Mouse (Mus musculus) urinary bladder, postnatal 4 days (tissue): ENCODE measurements around the gene Rarres1.

Experiments used
- DNase-seq, 2 experiments: peaks; one replicate each; pipeline ENCODE4 v3.0.0; 2021 to 2022; ENCODE audit warnings: low spot score in 2 of 2

Gene Rarres1

DNA sequence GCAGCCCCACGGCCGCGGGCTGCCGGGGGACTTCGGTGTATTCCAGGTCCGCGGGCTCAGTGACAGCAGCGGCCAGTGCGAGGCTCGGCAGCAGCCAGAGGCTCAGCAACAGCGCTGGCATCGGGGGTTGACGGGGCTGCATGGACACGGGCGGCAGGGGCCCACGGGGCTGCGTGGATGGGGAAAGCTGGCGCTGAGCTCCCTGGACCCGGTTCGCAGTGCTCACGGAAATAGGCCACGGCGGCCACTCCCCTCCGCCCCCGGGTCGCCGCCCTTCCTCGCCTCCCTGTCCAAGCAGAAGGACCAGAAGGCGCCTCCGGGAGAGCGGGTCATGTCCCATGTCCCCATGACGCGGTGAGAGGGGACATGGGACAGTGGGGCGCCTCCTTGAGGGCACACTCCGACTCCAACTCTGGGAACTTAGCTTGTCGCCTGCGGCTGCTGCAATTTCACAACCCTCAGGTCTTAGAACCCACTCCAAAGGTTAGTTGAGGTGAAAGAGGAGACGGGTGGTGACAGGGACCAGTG lies at the start of gene Rarres1:
Rarres1 (minus strand) TSS at position 250 of the 528 bp plus-strand sequence.
- peak in 1 of 2 experiments; percentile 20 for DNase-seq

- DNase-seq, result no peak
Observed at GRCm38 (mm10) chr3:67564731-67565357, 49.5 kb upstream of the Rarres1 start.

- DNase-seq, result no peak
Observed at GRCm38 (mm10) chr3:67557718-67558354, 42.5 kb upstream of the Rarres1 start.

- no peak for DNase-seq
Observed at GRCm38 (mm10) chr3:67557200-67557651, 41.9 kb upstream of the Rarres1 start.

GRCm38 (mm10) chr3:67555211-67555610 lies 39.9 kb upstream of the Rarres1 start:
- no peak for DNase-seq

- no peak for DNase-seq
Observed at GRCm38 (mm10) chr3:67553927-67554448, 38.7 kb upstream of the Rarres1 start.

DNA sequence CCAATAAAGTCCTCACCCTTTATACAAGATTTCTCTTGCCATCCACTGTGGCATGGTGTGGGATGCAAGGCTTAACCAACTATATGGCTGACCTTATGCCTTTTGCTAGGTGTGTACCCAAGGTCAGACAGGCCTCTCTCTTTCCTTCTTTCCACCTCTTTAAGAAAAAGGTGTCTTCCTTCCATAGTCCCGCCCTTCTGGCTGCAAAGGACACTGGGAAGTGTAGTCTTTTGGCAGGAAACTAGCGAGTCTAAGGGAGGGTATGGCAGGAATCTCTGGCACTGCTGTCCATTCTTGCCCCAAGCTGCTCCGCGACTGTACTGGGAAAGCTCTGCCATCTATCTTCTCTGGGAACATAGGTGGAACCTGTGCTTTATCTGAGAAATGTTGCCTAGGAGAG lies 38.0 kb upstream of the Rarres1 start:
- DNase-seq, result no peak

- DNase-seq, result no peak
Observed at GRCm38 (mm10) chr3:67551193-67551592, 35.9 kb upstream of the Rarres1 start.

DNA sequence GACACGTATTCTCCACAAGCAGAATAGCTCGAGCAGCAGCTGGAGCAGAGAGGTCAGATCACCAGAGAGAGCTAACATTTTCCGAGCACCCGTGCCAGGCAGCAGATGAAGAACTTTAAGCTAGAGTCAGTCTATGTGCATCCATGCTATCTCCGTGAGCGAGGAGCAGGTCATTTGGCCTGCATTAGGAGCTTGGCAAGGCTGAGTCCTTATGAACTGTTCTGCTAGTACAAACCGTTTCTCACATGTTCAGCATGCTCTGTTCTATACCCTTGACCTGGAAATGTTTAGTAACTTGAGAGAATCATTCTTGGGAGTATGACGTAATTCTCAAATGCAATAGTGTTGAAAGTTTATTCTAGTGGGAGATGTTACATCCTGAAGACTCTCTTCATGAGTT lies 28.3 kb upstream of the Rarres1 start:
- DNase-seq, result no peak

- DNase-seq, result no peak
Observed at GRCm38 (mm10) chr3:67524768-67525167, 9.4 kb upstream of the Rarres1 start.

- no peak for DNase-seq
Observed at GRCm38 (mm10) chr3:67522709-67523108, 7.4 kb upstream of the Rarres1 start.

- no peak for DNase-seq
Observed at GRCm38 (mm10) chr3:67520568-67521143, 5.3 kb upstream of the Rarres1 start.

- DNase-seq, result no peak
Observed at GRCm38 (mm10) chr3:67514801-67515273, 486 bp downstream of the Rarres1 start.

DNA sequence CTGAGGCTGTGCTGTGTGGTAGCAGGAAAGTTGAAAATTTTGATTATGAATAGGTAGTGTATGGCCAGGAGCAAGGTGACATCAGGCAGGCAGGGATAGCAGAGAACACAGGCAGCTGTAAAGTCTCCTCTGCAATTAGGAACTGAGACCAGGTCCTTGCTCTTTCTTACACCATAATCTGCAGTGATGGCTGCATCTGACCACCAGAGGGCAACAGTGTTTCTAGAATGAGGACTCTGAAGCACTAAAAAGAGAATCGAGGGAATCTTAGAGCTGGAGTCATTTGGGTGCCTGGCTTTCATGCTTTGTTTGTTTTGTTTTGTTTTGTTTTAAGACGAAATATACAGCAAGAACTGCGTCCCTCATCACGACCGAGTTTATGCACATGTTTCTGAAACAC lies 2.5 kb downstream of the Rarres1 start:
- DNase-seq, result peak; percentile 43 to 72

GRCm38 (mm10) chr3:67508216-67508892 lies 7.0 kb downstream of the Rarres1 start:
- no peak for DNase-seq

DNA sequence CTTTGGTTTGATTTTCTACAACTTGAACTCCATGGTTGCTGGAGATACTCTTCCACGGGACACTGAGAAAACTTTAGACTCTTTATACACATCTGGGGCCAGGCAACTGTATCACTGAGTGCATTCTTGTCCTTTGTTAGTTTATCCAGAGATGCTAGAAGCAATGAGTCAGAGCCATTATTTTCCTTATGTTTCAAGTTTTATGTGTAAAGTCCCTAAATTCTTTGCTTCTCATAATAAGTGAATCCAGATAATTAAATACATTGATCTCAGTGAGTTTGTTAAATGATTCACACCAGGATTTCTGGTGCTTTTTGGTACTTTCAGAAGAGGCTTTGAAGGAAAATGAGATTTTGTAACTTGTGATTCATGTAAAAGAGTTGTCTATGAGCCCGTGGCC lies 10.0 kb downstream of the Rarres1 start:
- DNase-seq, result no peak

DNA sequence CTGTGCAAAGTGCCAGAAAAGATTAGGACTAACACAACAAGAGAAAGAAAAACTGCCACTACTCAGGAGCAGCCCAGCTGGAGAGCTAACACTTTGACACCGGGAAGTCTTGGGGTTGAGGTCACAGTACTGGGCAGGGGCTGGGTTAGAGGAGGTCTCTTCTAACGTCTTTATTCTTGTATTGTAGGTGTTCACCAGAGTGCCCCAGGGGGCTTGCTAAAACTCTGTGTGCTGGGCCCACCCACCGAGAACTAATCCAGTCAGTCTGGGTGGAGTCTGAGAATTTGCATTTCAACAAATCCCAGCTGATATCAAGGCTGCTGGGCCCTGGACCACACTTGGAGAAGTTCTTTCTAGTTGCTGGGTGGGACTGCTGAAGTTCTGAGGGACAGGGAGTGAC lies 11.4 kb downstream of the Rarres1 start:
- DNase-seq, result peak in 1 of 2 experiments; percentile 18

DNA sequence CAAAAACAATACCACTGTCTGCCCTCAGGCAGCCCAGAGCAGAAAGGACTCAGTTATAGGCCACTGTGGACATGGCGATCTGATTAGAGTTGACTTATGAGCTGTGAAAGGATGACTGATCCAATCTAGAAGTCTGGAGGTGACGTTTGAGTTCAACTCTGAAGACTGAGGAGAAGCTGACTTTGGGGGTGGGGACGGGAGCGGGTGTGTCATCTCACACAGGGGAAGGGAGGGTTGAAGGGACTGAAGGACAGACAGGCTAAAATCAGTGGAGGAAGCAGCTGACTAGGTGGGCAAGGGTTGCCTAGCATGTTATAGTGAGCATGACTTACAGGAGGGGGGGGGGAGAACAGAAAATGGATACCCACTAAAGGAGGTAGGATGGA lies 15.9 kb downstream of the Rarres1 start:
- no peak for DNase-seq

DNA sequence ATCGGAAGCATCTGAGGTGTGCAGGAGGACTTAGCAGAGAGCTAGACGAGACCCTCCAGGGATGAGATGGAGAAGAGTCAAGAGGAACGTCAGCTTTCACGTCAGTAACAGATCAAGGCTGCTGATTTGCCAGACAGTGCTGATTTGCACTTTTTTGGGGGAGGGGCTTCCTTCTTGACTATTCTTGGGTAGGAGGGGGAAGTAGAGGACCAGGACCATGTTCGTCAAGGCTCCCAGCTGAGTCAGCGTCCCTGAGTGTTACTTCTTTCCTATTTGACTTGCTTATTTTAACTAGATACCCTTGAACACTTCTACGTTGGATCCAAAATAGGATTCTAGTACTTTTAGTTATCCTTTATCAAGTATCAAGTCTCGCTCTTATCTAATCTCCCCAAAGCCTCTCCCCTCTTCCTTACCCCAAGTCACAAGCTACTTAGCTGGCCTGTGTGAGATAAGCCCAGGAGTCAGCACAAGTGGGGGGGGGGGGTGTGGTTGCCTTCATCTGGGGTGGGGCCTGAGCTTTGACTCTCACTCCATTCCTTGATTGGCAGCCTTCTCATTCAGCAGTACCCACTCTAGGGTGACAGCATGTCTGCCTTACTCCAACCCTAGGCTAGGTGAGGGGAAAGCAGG lies 16.4 kb downstream of the Rarres1 start:
- DNase-seq, result no peak

DNA sequence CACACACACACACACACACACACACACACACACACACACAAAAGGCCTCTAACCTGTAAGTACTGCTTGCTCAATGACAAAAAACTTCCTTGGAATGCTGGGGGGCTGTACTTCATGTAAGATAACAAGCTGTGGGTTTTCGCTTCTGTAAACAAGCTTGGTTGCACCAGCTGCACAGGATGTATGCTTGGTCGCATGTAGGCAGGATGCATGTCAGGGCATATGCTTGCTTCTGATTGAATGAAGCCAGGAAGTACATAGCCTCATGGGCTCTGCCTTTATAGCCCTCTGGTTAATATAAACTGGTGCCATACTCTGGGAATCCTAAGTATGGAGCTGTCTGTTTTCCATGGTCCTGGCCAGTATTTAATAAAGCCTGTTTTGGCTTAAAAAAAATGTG lies 17.3 kb downstream of the Rarres1 start:
- no peak for DNase-seq

GRCm38 (mm10) chr3:67496310-67496709 lies 19.0 kb downstream of the Rarres1 start:
- DNase-seq, result no peak

DNA sequence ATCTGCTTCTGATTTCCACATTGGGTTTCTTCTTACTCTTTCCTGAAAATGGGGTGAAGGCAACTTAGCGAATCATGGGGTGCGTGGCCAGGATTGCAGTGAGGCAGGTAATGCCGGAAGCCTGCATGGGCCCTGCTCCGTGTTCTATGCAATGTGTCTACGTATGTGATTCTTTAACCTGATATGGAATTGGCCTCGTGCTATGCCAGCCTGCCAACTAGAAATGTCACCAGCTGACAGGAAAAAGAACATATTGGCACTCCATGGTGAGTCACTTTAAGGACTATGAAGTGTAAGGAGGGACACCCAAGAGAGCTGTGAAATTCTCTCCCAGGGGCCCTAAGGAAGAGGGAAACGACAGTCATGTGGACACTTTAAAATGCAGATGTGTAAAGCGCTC lies 22.2 kb downstream of the Rarres1 start:
- no peak for DNase-seq
